Mouse (Mus musculus): ENCODE results near the gene Clic1.

GRCm38 (mm10) chr17:35058316-35058715 is 8.6 kb downstream of the Clic1 start:
- TF ChIP-seq GATA1 (IDR thresholded peaks at IDR 0.05; ENCODE audit: low read length) (no peak), TAL1 (IDR thresholded peaks at IDR 0.05; ENCODE audit: low read length) (no peak)
